Mouse (Mus musculus) retina, embryonic 14.5 days (tissue): ENCODE measurements around the gene Rtp3.
A peak's percentile ranks its signal among the peaks of the same experiment; 100 is the strongest.

Source experiments
- DNase-seq: peaks from one replicate; pipeline ENCODE4 v3.0.0-alpha.2; 2015; ENCODE audit warnings: low spot score

Gene Rtp3

GRCm38 (mm10) chr9:110979411-110979810 lies 11.0 kb downstream of the Rtp3 start:
- DNase-seq: no peak

GRCm38 (mm10) chr9:110965910-110966231 lies 24.5 kb downstream of the Rtp3 start:
- DNase-seq: no peak

GRCm38 (mm10) chr9:110965062-110965909 lies 25.1 kb downstream of the Rtp3 start:
- DNase-seq: no peak

GRCm38 (mm10) chr9:110963566-110964115 lies 26.7 kb downstream of the Rtp3 start:
- DNase-seq: no peak

- no peak for DNase-seq
These were observed 29.0 kb downstream of the Rtp3 start for GRCm38 (mm10) chr9:110961386-110961785.

GRCm38 (mm10) chr9:110960230-110961149 lies 29.9 kb downstream of the Rtp3 start:
- no peak for DNase-seq

- DNase-seq: no peak
These were observed 30.7 kb downstream of the Rtp3 start for GRCm38 (mm10) chr9:110959669-110960068.

GRCm38 (mm10) chr9:110955962-110956361 lies 34.4 kb downstream of the Rtp3 start:
- DNase-seq: no peak

- no peak for DNase-seq
These were observed 35.5 kb downstream of the Rtp3 start for GRCm38 (mm10) chr9:110954681-110955445.

- DNase-seq: peak; percentile 78
These were observed 36.6 kb downstream of the Rtp3 start for GRCm38 (mm10) chr9:110953550-110954461.

- no peak for DNase-seq
These were observed 37.3 kb downstream of the Rtp3 start for GRCm38 (mm10) chr9:110952931-110953549.

- DNase-seq: no peak
These were observed 38.0 kb downstream of the Rtp3 start for GRCm38 (mm10) chr9:110952398-110952797.

- no peak for DNase-seq
These were observed 38.5 kb downstream of the Rtp3 start for GRCm38 (mm10) chr9:110951866-110952265.

- no peak for DNase-seq
These were observed 39.0 kb downstream of the Rtp3 start, which contains the start of gene Lrrc2 for GRCm38 (mm10) chr9:110951397-110951796. Lrrc2 (plus strand) TSS chr9:110951545.

- no peak for DNase-seq
These were observed 40.3 kb downstream of the Rtp3 start for GRCm38 (mm10) chr9:110950109-110950508.

- no peak for DNase-seq
These were observed 41.5 kb downstream of the Rtp3 start for GRCm38 (mm10) chr9:110948813-110949310.

GRCm38 (mm10) chr9:110947900-110948299 lies 42.5 kb downstream of the Rtp3 start:
- DNase-seq: no peak

GRCm38 (mm10) chr9:110947261-110947661 lies 43.1 kb downstream of the Rtp3 start:
- no peak for DNase-seq

- no peak for DNase-seq
These were observed 43.8 kb downstream of the Rtp3 start for GRCm38 (mm10) chr9:110946548-110947044.

- DNase-seq: no peak
These were observed 44.5 kb downstream of the Rtp3 start, which contains the start of gene Tdgf1 for GRCm38 (mm10) chr9:110945926-110946325. Tdgf1 (minus strand) TSS chr9:110946158.
